Mouse (Mus musculus) forebrain, embryonic 11.5 days (tissue): ENCODE results near the gene Map2k1. TPM values are rescaled to one million over a fixed set of nuclear protein-coding genes. Genes with fewer than 3 reads are reported as not detected.
"Not testable (repeated sequence)": the region's sequence is repeated elsewhere in the genome, so short reads cannot be mapped to it uniquely, and the experiment has no call there.

Experiments used
- ATAC-seq: fragments of 200-750 bp; cut with Nextera tagmentation; replicated peaks from 2 replicates; pipeline ENCODE4 v1.8.0; 2017; ENCODE audit warnings: moderate TSS enrichment; ENCODE audit not compliant: low FRiP score
- DNase-seq: peaks from one replicate; pipeline ENCODE4 v3.0.0-alpha.2; 2017; ENCODE audit warnings: low spot score
- H3K27ac ChIP-seq: fragments of 300-500 bp; sonication (generic); 2 replicates; pipeline ENCODE4 v1.5.1; 2014; ENCODE audit warnings: low read depth, low read length
- H3K27me3 ChIP-seq: fragments of 300-500 bp; sonication (generic); 2 replicates; pipeline ENCODE4 v1.6.1; 2014; ENCODE audit warnings: mild to moderate bottlenecking, low read length, mixed read lengths; ENCODE audit not compliant: control insufficient read depth, insufficient read depth
- H3K36me3 ChIP-seq: fragments of 300-500 bp; sonication (generic); 2 replicates; pipeline ENCODE4 v1.6.1; 2014; ENCODE audit warnings: mild to moderate bottlenecking, low read length, moderate library complexity, mixed read lengths; ENCODE audit not compliant: control insufficient read depth, insufficient read depth
- H3K4me1 ChIP-seq: fragments of 300-500 bp; sonication (generic); replicated peaks from 2 replicates; pipeline ENCODE4 v1.6.1; 2014; ENCODE audit warnings: low read length, mixed read lengths; ENCODE audit not compliant: control insufficient read depth, insufficient read depth
- H3K4me2 ChIP-seq: fragments of 300-500 bp; sonication (generic); 2 replicates; pipeline ENCODE4 v1.6.1; 2014; ENCODE audit warnings: low read depth, mild to moderate bottlenecking, low read length, moderate library complexity, mixed read lengths; ENCODE audit not compliant: severe bottlenecking
- H3K4me3 ChIP-seq: fragments of 300-500 bp; sonication (generic); 2 replicates; pipeline ENCODE4 v1.5.1; 2014; ENCODE audit warnings: low read depth, low read length
- H3K9ac ChIP-seq: fragments of 300-500 bp; sonication (generic); 2 replicates; pipeline ENCODE4 v1.6.1; 2014; ENCODE audit warnings: low read length
- H3K9me3 ChIP-seq: fragments of 300-500 bp; sonication (generic); 2 replicates; pipeline ENCODE4 v1.6.1; 2016; ENCODE audit warnings: low read length, mixed read lengths; ENCODE audit not compliant: control insufficient read depth
- WGBS: fragments of 180-500 bp; shearing (Covaris S2); extraction: QIAGEN DNeasy Blood & Tissue Kit; methylation state at CpG from one replicate; pipeline ENCODE4 v1.1.7; 2014; 5-methylcytosine and 5-hydroxymethylcytosine counted together
- polyA plus RNA-seq: library from polyadenylated mRNA; unstranded; fragments of >200 nt; fragmentation: Nextera tagmentation; extraction: Ambion mirVana; gene quantifications from 2 replicates; pipeline ENCODE4 v1.2.1, GENCODE M21; 2014

The Map2k1 gene
- 67.7 and 71.1 TPM in 2 replicates for polyA plus RNA-seq

DNA sequence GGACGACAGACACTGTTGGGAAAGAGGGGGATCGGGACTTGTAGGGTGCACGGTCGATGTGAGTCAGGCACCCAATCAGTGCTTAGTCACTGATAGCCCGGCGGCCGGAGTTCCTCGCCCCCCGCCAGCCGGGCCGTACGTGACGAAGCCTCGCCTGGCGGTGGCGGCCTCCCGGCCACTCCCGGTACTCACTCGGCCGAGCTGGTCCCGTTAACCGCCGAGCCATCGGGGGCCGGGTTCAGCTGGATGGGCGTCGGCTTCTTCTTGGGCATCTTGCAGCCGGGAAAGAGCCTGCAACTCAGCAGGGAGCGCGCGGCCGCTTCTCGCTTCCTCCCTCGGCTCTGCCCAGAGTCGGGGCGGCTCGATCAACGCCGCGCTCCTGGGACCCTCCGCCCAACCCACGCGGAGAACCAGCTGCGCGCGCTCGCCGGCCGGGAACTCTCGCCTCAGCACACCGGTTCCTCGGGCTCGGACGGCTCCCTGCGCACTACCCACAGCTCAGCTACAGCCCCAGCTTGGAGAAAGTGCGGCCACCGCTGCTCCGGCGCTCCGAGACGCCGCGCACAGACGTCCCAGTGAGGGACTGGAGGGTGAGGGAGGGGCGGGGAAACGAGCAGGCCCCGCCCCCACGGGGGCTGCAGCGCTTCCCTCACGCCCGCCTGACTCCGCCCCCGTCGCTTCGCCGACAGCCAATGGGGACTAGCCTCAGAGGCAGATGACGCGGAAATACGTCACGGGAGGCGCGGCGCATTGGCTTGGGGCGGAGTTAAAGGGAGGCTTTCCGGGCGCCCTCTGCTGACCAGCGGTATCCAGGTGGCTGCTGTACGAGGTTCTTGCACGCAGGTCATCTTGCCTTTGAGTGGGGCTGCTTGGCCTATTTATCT is at the start of gene Map2k1:
Gene Map2k1 (minus strand): TSS at position 611 of the 884 bp plus-strand sequence.
- Histone ChIP-seq H3K4me3 (peak within 1 kb of the TSS; percentile 75), H3K36me3 (no peaks in the 10 kb centered on the region), H3K4me2 (peak within 1 kb of the TSS; percentile 88), H3K27ac (peak within 1 kb of the TSS; percentile 58), H3K4me1 (peaks cover 8% of the 10 kb centered on the region; the same call in 1 of the 2 replicates), H3K27me3 (no peaks in the 10 kb centered on the region), H3K9me3 (no peaks in the 10 kb centered on the region), H3K9ac (peak within 1 kb of the TSS; percentile 92)
- ATAC-seq (peak; percentile 95), DNase-seq (peak; percentile 100)
- WGBS: under 1% methylated on average over 74 of the region's 89 CpGs

DNA sequence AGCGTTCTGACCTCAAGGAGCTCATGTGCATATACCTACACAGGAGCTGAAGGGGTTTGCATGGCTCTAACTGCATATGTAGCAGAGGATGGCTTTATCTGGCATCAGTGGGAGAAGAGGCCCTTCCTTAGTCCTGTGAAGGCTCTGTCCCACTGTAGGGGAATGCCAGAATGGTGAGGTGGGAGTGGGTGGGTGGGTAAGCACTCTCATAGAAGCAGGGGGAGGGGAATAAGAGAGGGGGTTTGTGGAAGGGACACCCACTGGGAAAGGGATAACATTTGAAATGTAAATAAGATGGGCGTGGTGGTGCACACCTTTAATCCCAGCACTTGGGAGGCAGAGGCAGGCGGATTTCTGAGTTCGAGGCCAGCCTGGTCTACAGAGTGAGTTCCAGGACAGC is 49.7 kb upstream of the Map2k1 start:
- not testable (repeated sequence) for H3K4me1 ChIP-seq, H3K4me2 ChIP-seq, H3K27me3 ChIP-seq, H3K9ac ChIP-seq, H3K4me3 ChIP-seq, DNase-seq, ATAC-seq, H3K27ac ChIP-seq, H3K9me3 ChIP-seq
- peaks cover 13% of the 10 kb centered on the region for H3K36me3 ChIP-seq
- WGBS: 92% methylated on average over 4 of the region's 4 CpGs

DNA sequence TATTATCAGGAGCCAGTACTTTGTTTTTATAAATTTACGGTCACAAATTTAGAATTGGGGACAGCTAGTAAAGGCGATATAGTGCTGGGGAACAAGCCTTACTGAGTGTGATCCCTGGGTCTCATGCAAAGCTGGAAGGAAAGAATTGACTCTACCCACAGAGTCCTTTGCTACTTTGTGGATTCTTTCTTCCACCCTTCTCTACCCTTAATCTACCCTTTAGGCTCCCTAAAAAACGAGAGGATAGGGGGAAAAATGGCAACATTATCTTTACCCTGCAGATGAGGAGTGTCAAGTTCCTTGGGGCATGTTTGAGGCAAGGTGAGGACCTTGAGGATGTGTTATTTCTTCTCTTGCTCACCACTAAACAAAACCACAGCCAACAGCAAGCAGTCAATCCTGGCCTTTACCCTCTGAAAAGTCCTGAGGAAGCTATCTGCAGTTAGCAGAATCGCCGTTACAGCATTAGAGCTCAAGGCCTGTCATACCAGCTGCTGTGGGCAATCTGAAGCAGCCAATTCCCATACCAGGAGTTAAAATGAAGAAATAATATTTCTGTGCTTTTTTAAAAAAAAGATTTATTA is 29.1 kb upstream of the Map2k1 start:
- ATAC-seq: no peak
- 76% methylated on average over 5 of the region's 5 CpGs for WGBS

DNA sequence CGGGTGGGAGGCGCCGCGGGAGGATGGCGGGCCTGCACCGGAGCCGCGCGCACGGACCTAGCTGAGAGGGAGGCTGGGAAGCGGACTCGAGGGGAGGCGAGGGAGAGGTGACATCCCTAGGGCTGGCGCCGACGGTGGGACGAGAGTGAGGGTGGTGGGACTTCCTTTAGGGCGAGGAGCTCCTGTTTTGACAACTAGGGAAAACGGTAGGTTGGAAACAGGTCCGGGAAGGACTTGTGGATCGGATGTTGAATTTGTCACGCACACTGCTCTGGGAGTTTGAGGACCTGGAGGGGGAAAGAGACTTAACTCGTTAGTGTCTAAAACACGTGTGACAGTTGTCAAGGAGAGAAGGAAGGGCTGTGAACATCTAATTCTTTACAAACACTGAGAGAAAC is 28.3 kb upstream of the Map2k1 start:
- Histone ChIP-seq H3K9ac (peak overlapping the region; percentile 97), H3K4me1 (no peaks in the 10 kb centered on the region; the same call in 1 of the 2 replicates), H3K27ac (peak overlapping the region; percentile 82), H3K4me2 (peak overlapping the region; percentile 62), H3K4me3 (peak overlapping the region; percentile 77), H3K36me3 (no peaks in the 10 kb centered on the region), H3K27me3 (no peaks in the 10 kb centered on the region), H3K9me3 (no peaks in the 10 kb centered on the region)
- under 1% methylated on average over 24 of the region's 24 CpGs for WGBS
- no peak for DNase-seq
- peak; percentile 87 for ATAC-seq

More for the DNA sequence above, 29.1 kb upstream of the Map2k1 start:
- H3K9ac ChIP-seq: peak overlapping the region; percentile 97
- peak overlapping the region; percentile 77 for H3K4me3 ChIP-seq
- peak overlapping the region; percentile 62 for H3K4me2 ChIP-seq
- no peak for DNase-seq
- no peaks in the 10 kb centered on the region; the same call in 1 of the 2 replicates for H3K4me1 ChIP-seq
- no peaks in the 10 kb centered on the region for H3K9me3 ChIP-seq
- H3K36me3 ChIP-seq: no peaks in the 10 kb centered on the region
- H3K27ac ChIP-seq: no peak overlapping the region
- H3K27me3 ChIP-seq: no peaks in the 10 kb centered on the region

DNA sequence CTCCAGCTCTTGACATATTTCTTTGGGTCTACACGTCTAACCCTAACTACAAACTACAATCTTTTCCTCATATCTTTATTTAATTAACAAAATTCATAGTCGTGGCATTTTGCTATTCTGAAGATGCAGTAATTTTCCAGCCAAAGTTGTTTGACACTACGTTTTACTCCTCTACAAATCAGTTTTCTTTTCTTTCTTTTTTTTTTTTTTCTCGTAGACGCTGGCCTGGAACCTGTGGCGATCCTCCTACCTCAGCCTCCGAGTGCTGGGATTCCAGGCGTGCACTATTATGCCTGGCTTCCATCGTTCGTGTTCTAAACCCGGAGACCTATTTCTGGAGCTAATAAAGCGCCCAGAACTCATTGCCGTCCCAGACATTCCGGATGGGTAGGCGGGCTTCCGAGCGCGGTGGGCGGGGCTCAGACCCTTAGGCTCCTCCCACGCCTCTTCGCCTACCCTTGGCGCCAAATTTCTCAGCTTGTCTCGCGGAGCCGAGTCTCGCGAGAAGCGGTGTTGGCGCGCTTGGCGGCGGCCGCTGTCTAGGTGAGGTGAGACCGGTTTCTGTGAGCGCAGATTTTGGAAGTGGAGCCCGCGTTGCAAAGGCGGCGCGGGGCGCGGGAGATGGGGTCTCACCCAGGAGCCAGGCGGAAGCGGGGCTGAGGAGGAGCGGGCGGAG is 27.8 kb upstream of the Map2k1 start, which contains the start of gene Tipin:
Gene Tipin (plus strand): TSS at position 477 of the 676 bp plus-strand sequence.
- no peaks in the 10 kb centered on the region for H3K9me3 ChIP-seq
- 3% methylated on average over 46 of the region's 46 CpGs for WGBS
- peak within 1 kb of the TSS; percentile 77 for H3K4me3 ChIP-seq
- peak within 1 kb of the TSS; percentile 62 for H3K4me2 ChIP-seq
- no peaks in the 10 kb centered on the region for H3K36me3 ChIP-seq
- ATAC-seq (peak; percentile 94), DNase-seq (peak; percentile 98)
- peak within 1 kb of the TSS; percentile 97 for H3K9ac ChIP-seq
- H3K27me3 ChIP-seq: no peaks in the 10 kb centered on the region
- no peaks in the 10 kb centered on the region; the same call in 1 of the 2 replicates for H3K4me1 ChIP-seq
- peak within 1 kb of the TSS; percentile 82 for H3K27ac ChIP-seq

DNA sequence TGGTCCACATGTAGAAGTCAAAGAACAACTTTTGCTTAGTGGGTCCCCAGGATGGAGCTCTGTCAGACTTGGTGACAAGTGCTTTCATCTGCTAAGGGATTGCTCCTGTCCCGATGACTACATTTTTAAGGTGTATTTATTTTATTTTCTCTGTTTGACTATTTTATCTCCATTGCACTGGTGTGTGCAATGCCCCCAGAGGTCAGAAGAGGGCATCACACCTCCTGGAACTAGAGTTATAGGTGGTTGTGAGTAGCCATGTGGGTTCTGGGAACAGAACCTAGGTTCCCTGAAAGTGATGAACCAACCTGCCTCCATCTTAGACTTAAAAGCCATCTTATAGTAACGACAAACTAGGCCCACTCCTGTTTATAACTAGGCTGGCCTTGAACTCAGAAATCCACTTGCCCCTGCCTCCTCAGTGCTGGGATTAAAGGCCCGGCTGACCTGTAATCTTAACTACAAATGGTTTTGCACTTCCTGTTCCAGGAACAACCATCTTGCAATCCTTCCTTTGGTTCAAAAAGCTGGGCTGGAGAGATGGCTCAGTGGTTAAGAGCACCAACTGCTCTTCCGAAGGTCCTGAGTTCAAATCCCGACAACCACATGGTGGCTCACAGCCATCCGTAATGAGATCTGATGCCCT is 25.4 kb upstream of the Map2k1 start:
- no peak for DNase-seq
- Histone ChIP-seq H3K9me3 (no peaks in the 10 kb centered on the region), H3K27me3 (no peaks in the 10 kb centered on the region), H3K4me1 (no peaks in the 10 kb centered on the region; the same call in 1 of the 2 replicates), H3K4me2 (no peak overlapping the region), H3K36me3 (no peaks in the 10 kb centered on the region), H3K4me3 (no peak overlapping the region), H3K27ac (no peak overlapping the region), H3K9ac (no peak overlapping the region)
- ATAC-seq: no peak
- 95% methylated on average over 6 of the region's 6 CpGs for WGBS

DNA sequence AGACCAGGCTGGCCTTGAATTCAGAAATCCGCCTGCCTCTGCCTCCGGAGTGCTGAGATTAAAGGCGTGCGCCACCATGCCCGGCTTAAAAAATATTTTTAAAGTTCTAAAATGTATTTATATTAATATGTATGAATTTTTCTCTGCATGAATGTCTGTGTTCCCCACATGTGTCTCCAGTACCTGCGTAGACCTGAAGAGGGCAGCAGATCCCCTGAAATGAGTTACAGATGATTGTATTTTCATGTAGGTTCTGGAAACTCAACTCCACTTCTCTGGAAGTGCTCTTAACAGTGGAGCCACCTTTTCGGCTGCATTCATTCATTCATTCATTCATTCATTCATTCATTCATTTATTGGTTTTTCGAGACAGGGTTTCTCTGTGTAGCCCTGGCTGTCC is 24.3 kb upstream of the Map2k1 start:
- H3K36me3 ChIP-seq: no peaks in the 10 kb centered on the region
- H3K9me3 ChIP-seq: no peaks in the 10 kb centered on the region
- no peak overlapping the region for H3K9ac ChIP-seq
- H3K4me3 ChIP-seq: no peak overlapping the region
- no peak for ATAC-seq
- H3K27me3 ChIP-seq: no peaks in the 10 kb centered on the region
- DNase-seq: peak; percentile 77
- H3K27ac ChIP-seq: no peak overlapping the region
- no peaks in the 10 kb centered on the region; the same call in 1 of the 2 replicates for H3K4me1 ChIP-seq
- 70% methylated on average over 8 of the region's 8 CpGs for WGBS
- no peak overlapping the region for H3K4me2 ChIP-seq

DNA sequence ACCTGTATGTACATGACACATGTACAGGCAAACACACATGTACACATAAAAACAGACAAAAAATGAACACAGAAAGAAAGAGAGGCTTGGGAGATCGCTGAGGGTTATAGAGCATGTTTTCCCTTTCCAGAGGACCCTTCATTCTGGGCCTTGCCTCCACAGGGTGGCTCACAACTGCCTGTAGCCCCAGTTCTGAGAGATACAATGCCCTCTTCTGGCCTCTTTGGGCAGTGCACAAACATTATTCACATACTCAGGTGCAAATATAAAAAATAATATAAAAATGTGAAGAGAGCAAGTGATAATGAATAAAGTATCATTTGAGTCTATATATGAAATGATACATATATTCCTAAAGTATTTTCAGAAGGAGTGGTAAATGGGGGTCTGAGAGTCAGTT is 21.5 kb upstream of the Map2k1 start:
- Histone ChIP-seq H3K27ac (no peak overlapping the region), H3K4me3 (no peak overlapping the region), H3K9me3 (no peaks in the 10 kb centered on the region), H3K36me3 (no peaks in the 10 kb centered on the region), H3K27me3 (no peaks in the 10 kb centered on the region), H3K4me1 (no peaks in the 10 kb centered on the region), H3K4me2 (no peak overlapping the region), H3K9ac (no peak overlapping the region)
- ATAC-seq: no peak
- 77% methylated on average over 1 of the region's 1 CpGs for WGBS
- no peak for DNase-seq
